Mouse (Mus musculus): Measurements from ENCODE around the gene Nasp. TPM values are rescaled to one million over a fixed set of nuclear protein-coding genes. Genes with fewer than 3 reads are reported as not detected.
"Not testable (repeated sequence)": the region's sequence is repeated elsewhere in the genome, so short reads cannot be mapped to it uniquely, and the experiment has no call there.

Nasp gene
- total and polyA plus RNA-seq, 2 experiments from 2014 or later, result 53.2 to 73.9 TPM

DNA sequence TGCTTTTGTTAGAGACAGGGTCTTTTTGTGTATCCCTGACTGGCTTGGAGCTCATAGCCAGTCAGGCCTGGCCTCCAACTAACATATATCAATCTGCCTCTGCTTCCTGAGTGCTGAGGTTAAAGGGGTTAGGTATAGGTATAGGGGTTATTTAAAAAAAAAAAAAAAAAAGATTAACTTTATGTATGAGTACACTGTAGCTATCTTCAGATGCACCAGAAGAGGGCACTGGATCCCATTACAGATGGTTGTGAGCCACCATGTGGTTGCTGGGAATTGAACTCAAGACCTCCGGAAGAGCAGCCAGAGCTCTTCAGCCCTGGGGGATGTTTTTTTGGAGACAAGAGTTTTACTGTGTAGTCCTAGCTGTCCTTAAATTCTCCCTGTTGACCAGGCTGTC lies 34.3 kb upstream of the Nasp start:
- 100% methylated on average over 1 of the region's 1 CpGs for WGBS

DNA sequence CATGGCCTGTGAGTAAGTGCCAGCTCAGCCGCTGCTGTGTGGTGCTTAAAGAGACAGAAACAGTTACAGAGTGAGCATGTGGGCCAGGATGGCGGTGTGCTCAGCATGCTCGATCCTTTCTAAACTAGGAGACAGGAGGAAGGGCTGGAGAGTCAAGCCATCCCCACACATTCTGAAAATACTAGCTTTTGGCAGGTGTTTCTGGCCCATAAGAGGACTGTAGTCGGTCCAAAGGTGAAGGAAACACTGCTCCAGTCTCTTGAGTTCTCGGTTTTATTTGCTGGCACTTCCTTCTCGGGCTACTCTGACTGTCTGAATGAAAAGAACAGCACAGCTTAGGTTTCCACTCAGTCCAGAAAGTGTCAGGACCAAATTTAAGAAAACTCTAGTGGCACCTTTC lies 33.1 kb upstream of the Nasp start:
- H3K9ac ChIP-seq (replicated peaks; ENCODE audit: low read length), result no peak overlapping the region
- TF ChIP-seq CTCF (IDR thresholded peaks at IDR 0.05; ENCODE audit: low read depth), result no peak
- no peak overlapping the region for H3K4me2 ChIP-seq (ENCODE audit: low read depth, low read length)
- no peaks in the 10 kb centered on the region for H3K27me3 ChIP-seq (ENCODE audit: insufficient read depth, low read length)
- WGBS, result 70% methylated on average over 6 of the region's 6 CpGs
- DNase-seq (ENCODE audit: low spot score) (no peak), ATAC-seq (no peak)
- no peak overlapping the region for H3K27ac ChIP-seq
- no peaks in the 10 kb centered on the region for H3K9me3 ChIP-seq (ENCODE audit: low read length)
- H3K4me1 ChIP-seq (ENCODE audit: insufficient read depth, low read length), result no peaks in the 10 kb centered on the region
- H3K4me3 ChIP-seq (ENCODE audit: low read length), result no peak overlapping the region
- no peaks in the 10 kb centered on the region for H3K36me3 ChIP-seq (ENCODE audit: insufficient read depth, low read length)

More for the DNA sequence above, 34.3 kb upstream of the Nasp start:
- no peak for TF ChIP-seq CTCF (IDR thresholded peaks at IDR 0.05; ENCODE audit: low read depth)
- Histone ChIP-seq H3K27me3 (ENCODE audit: insufficient read depth, low read length) (no peaks in the 10 kb centered on the region), H3K4me2 (ENCODE audit: low read depth, low read length) (no peak overlapping the region), H3K4me1 (ENCODE audit: insufficient read depth, low read length) (no peaks in the 10 kb centered on the region), H3K36me3 (ENCODE audit: insufficient read depth, low read length) (no peaks in the 10 kb centered on the region), H3K4me3 (ENCODE audit: low read length) (no peak overlapping the region), H3K9me3 (ENCODE audit: low read length) (no peaks in the 10 kb centered on the region), H3K9ac (replicated peaks; ENCODE audit: low read length) (no peak overlapping the region), H3K27ac (no peak overlapping the region)
- ATAC-seq (no peak), DNase-seq (ENCODE audit: low spot score) (no peak)

DNA sequence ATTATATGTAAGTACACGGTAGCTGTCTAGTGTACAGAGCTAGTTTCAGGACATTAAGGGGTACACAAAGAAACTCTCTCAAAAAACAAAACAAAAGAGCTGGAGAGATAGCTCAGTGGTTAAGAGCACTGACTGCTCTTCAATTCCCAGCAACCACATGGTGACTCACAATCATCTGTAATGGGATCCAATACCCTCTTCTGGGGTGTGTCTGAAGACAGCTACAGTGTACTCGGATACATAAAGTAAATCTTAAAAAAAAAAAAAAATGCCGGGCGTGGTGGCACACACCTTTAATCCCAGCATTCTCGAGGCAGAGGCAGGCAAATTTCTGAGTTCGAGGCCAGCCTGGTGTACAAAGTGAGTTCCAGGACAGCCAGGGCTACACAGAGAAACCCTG lies 32.2 kb upstream of the Nasp start:
- H3K36me3 ChIP-seq (ENCODE audit: insufficient read depth, low read length); H3K9ac ChIP-seq (replicated peaks; ENCODE audit: low read length); ATAC-seq; H3K27me3 ChIP-seq (ENCODE audit: insufficient read depth, low read length); H3K27ac ChIP-seq; H3K4me2 ChIP-seq (ENCODE audit: low read depth, low read length); H3K9me3 ChIP-seq (ENCODE audit: low read length); H3K4me1 ChIP-seq (ENCODE audit: insufficient read depth, low read length); H3K4me3 ChIP-seq (ENCODE audit: low read length); DNase-seq (ENCODE audit: low spot score): not testable (repeated sequence)
- WGBS, result 85% methylated on average over 6 of the region's 6 CpGs

DNA sequence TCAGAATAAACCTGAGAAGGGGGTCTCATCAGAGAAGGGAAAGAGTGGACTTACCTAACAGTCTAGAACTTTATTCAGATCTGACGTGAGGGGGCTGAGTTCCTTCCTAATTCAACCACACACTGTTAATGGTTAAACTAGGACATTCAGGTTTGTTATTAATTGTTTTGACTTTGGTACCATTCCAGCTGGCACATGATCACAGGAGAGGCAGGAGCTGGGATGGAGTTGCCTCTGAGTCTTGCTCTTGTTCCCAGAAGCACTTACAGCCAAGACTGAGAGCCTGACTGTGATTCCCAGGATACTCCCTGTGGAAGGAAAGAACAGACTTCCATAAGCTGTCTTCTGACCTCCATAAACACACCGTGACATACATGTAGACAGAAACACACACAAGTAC lies 31.7 kb upstream of the Nasp start:
- Histone ChIP-seq H3K9ac (replicated peaks; ENCODE audit: low read length) (no peak overlapping the region), H3K27me3 (ENCODE audit: insufficient read depth, low read length) (no peaks in the 10 kb centered on the region), H3K9me3 (ENCODE audit: low read length) (no peaks in the 10 kb centered on the region), H3K36me3 (ENCODE audit: insufficient read depth, low read length) (no peaks in the 10 kb centered on the region), H3K4me2 (ENCODE audit: low read depth, low read length) (no peak overlapping the region), H3K4me1 (ENCODE audit: insufficient read depth, low read length) (no peaks in the 10 kb centered on the region), H3K4me3 (ENCODE audit: low read length) (no peak overlapping the region), H3K27ac (no peak overlapping the region)
- no peak for ATAC-seq
- peak; percentile 35 for DNase-seq (ENCODE audit: low spot score)
- WGBS, result 45% methylated on average over 2 of the region's 2 CpGs
- no peak for TF ChIP-seq CTCF (IDR thresholded peaks at IDR 0.05; ENCODE audit: low read depth)

DNA sequence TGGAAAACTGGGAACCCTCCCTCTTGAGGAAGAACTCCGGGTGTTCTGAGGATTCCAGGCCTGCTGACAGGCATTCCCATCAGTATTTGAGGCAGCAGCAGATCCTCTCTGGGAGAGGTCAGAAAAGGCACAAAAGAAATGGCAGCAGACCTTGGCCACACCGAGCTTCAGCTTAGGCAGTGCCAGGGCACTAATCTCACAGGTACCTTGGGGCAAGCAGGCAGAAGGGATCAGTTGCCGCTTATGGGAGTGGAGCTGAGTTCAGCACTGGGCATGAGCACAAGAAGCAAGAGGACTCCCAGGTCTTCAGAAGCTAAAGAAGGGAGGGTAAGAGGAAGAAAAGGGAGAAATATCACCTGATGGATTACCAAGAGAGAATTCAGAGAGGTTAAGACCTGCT lies 30.2 kb upstream of the Nasp start:
- Histone ChIP-seq H3K36me3 (ENCODE audit: insufficient read depth, low read length) (no peaks in the 10 kb centered on the region), H3K4me2 (ENCODE audit: low read depth, low read length) (no peak overlapping the region), H3K4me3 (ENCODE audit: low read length) (no peak overlapping the region), H3K4me1 (ENCODE audit: insufficient read depth, low read length) (no peaks in the 10 kb centered on the region), H3K27me3 (ENCODE audit: insufficient read depth, low read length) (no peaks in the 10 kb centered on the region), H3K9ac (replicated peaks; ENCODE audit: low read length) (no peak overlapping the region), H3K9me3 (ENCODE audit: low read length) (no peaks in the 10 kb centered on the region), H3K27ac (no peak overlapping the region)
- WGBS, result 43% methylated on average over 3 of the region's 3 CpGs
- no peak for TF ChIP-seq CTCF (IDR thresholded peaks at IDR 0.05; ENCODE audit: low read depth)
- DNase-seq (ENCODE audit: low spot score) (no peak), ATAC-seq (no peak)

DNA sequence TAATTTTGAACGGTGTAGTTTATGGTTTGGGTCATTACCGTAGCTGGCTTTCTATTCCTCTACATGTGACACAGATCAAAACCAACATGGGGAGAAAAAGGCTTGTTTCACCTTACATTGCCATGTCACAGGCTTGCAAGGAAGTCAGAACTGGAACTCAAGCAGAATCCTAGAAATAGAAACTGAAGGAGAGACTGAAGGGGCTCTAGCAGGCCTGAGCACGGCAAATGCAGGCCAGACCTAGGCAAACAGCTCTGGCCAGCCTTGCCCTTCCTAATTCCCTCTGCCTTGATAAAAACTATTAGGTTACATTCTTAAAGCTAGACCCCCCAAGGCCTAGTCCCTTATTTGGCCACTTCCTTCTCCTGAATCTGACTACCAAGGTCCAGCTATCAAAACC lies 27.9 kb upstream of the Nasp start:
- Histone ChIP-seq H3K4me3 (ENCODE audit: low read length) (no peak overlapping the region), H3K27me3 (ENCODE audit: insufficient read depth, low read length) (no peaks in the 10 kb centered on the region), H3K27ac (no peak overlapping the region), H3K4me2 (ENCODE audit: low read depth, low read length) (no peak overlapping the region), H3K36me3 (ENCODE audit: insufficient read depth, low read length) (no peaks in the 10 kb centered on the region), H3K9ac (replicated peaks; ENCODE audit: low read length) (no peak overlapping the region), H3K9me3 (ENCODE audit: low read length) (no peaks in the 10 kb centered on the region), H3K4me1 (ENCODE audit: insufficient read depth, low read length) (no peaks in the 10 kb centered on the region)
- TF ChIP-seq CTCF (IDR thresholded peaks at IDR 0.05; ENCODE audit: low read depth), result no peak
- ATAC-seq (no peak), DNase-seq (ENCODE audit: low spot score) (no peak)
- 84% methylated on average over 3 of the region's 3 CpGs for WGBS

DNA sequence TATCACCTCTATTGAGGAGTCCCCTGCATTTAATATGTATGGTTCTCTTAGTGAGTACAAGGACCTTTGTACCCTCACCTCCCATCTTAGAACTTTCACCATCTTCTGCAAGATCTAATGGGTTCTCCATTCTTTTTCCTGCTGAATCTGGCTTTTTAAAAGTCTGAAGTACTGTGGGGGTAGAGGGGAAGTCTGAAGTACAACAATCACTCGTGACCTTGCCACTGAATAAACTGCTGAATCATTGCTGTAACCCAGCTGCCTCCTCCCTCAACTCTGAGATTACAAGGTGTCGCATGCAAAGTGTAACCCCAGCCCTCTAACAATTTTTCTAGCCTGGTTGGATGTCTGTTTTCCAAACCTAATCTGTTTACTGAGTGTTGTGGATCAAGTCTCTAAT lies 27.4 kb upstream of the Nasp start:
- TF ChIP-seq CTCF (IDR thresholded peaks at IDR 0.05; ENCODE audit: low read depth), result no peak
- Histone ChIP-seq H3K4me2 (ENCODE audit: low read depth, low read length) (no peak overlapping the region), H3K27ac (no peak overlapping the region), H3K4me1 (ENCODE audit: insufficient read depth, low read length) (peaks cover 2% of the 10 kb centered on the region; the same call in 1 of the 2 replicates), H3K36me3 (ENCODE audit: insufficient read depth, low read length) (no peaks in the 10 kb centered on the region), H3K9ac (replicated peaks; ENCODE audit: low read length) (no peak overlapping the region), H3K4me3 (ENCODE audit: low read length) (no peak overlapping the region), H3K9me3 (ENCODE audit: low read length) (no peaks in the 10 kb centered on the region), H3K27me3 (ENCODE audit: insufficient read depth, low read length) (no peaks in the 10 kb centered on the region)
- ATAC-seq, result no peak
- WGBS, result 73% methylated on average over 2 of the region's 2 CpGs
- no peak for DNase-seq (ENCODE audit: low spot score)
